Mouse (Mus musculus): ENCODE results near the gene Acox3.

The Acox3 gene

GRCm38 (mm10) chr5:35611900-35612299, 29.1 kb downstream of the Acox3 start:
- DNase-seq = no peak

GRCm38 (mm10) chr5:35612722-35613121, 29.9 kb downstream of the Acox3 start:
- DNase-seq = no peak

- no peak for DNase-seq
Observed at GRCm38 (mm10) chr5:35616943-35617342, 34.1 kb downstream of the Acox3 start.

- no peak for DNase-seq
Observed at GRCm38 (mm10) chr5:35621114-35621513, 38.3 kb downstream of the Acox3 start.

GRCm38 (mm10) chr5:35623831-35624230, 41.0 kb downstream of the Acox3 start:
- DNase-seq = no peak

GRCm38 (mm10) chr5:35624751-35625239, 42.0 kb downstream of the Acox3 start:
- no peak for DNase-seq

- DNase-seq = no peak
Observed at GRCm38 (mm10) chr5:35626408-35626807, 43.6 kb downstream of the Acox3 start.

GRCm38 (mm10) chr5:35627307-35627840, 44.5 kb downstream of the Acox3 start:
- DNase-seq = no peak

- no peak for DNase-seq
Observed at GRCm38 (mm10) chr5:35628685-35629084, 45.8 kb downstream of the Acox3 start.

- no peak for DNase-seq
Observed at GRCm38 (mm10) chr5:35629333-35629732, 46.5 kb downstream of the Acox3 start.

GRCm38 (mm10) chr5:35630706-35631105, 47.9 kb downstream of the Acox3 start:
- no peak for DNase-seq

- no peak for DNase-seq
Observed at GRCm38 (mm10) chr5:35631224-35631623, 48.4 kb downstream of the Acox3 start.

- DNase-seq = no peak
Observed at GRCm38 (mm10) chr5:35631755-35632154, 48.9 kb downstream of the Acox3 start.

GRCm38 (mm10) chr5:35632841-35633240, 50.0 kb downstream of the Acox3 start:
- DNase-seq = no peak

GRCm38 (mm10) chr5:35636016-35636415, 53.2 kb downstream of the Acox3 start:
- no peak for DNase-seq

- DNase-seq = no peak
Observed at GRCm38 (mm10) chr5:35641961-35642584, 59.2 kb downstream of the Acox3 start.

GRCm38 (mm10) chr5:35643401-35644048, 60.7 kb downstream of the Acox3 start:
- DNase-seq = no peak

- DNase-seq = no peak
Observed at GRCm38 (mm10) chr5:35644082-35644481, 61.2 kb downstream of the Acox3 start.

- DNase-seq = no peak
Observed at GRCm38 (mm10) chr5:35645938-35646493, 63.2 kb downstream of the Acox3 start.

- DNase-seq = no peak
Observed at GRCm38 (mm10) chr5:35646927-35647326, 64.1 kb downstream of the Acox3 start.

- DNase-seq = no peak
Observed at GRCm38 (mm10) chr5:35647562-35647961, 64.7 kb downstream of the Acox3 start.

- no peak for DNase-seq
Observed at GRCm38 (mm10) chr5:35648230-35648629, 65.4 kb downstream of the Acox3 start.

GRCm38 (mm10) chr5:35652319-35652718, 69.5 kb downstream of the Acox3 start:
- DNase-seq = no peak

- DNase-seq = no peak
Observed at GRCm38 (mm10) chr5:35652872-35653271, 70.0 kb downstream of the Acox3 start.

Data from thymus, postnatal 36 days (tissue).